Mouse (Mus musculus) C2C12 (cell line): Measurements from ENCODE around the gene Ank3.

ENCODE experiments used
- CEBPB ChIP-seq: IDR thresholded peaks from one replicate; pipeline ENCODE4 v1.6.1; 2011; ENCODE audit warnings: low read depth, mild to moderate bottlenecking, control low read depth, moderate library complexity
- CTCF ChIP-seq: IDR thresholded peaks from one replicate; pipeline ENCODE4 v1.5.1; 2011; ENCODE audit not compliant: control insufficient read depth, insufficient read depth, insufficient read length
- FOSL1 ChIP-seq: IDR thresholded peaks from one replicate; pipeline ENCODE4 v1.8.0; 2011; ENCODE audit warnings: mild to moderate bottlenecking, low read length; ENCODE audit not compliant: poor library complexity, insufficient read depth, severe bottlenecking
- USF1 ChIP-seq: IDR thresholded peaks from one replicate; pipeline ENCODE4 v1.6.1; 2011; ENCODE audit warnings: low read depth, mild to moderate bottlenecking, control low read depth, moderate library complexity

- TF ChIP-seq CTCF (no peak), USF1 (no peak), FOSL1 (no peak), CEBPB (no peak)
These were observed 476.2 kb downstream of the Ank3 start for GRCm38 (mm10) chr10:69874806-69875205.
